Mouse (Mus musculus) megakaryocyte, embryonic 14.5 days (primary cell): ENCODE results near the gene Slc45a3.

Experiments used
- FLI1 ChIP-seq: IDR thresholded peaks from 2 replicates; pipeline ENCODE4 v1.6.1; 2012; ENCODE audit warnings: low read length, inconsistent platforms, mixed read lengths
- GATA1 ChIP-seq: IDR thresholded peaks from 3 replicates; pipeline ENCODE4 v1.6.1; 2012; ENCODE audit warnings: mixed read lengths, low read length, inconsistent platforms, borderline replicate concordance

- no peak for TF ChIP-seq GATA1
- no peak for TF ChIP-seq FLI1
These were observed 24.7 kb downstream of the Slc45a3 start for GRCm38 (mm10) chr1:131987432-131987831.
